Mouse (Mus musculus) liver, embryonic 18 days (tissue): Measurements from ENCODE around the gene Itm2b. TPM values are rescaled to one million over a fixed set of nuclear protein-coding genes. Genes with fewer than 3 reads are reported as not detected.

ENCODE experiments used
- polyA plus RNA-seq: library from polyadenylated mRNA; depleted of rRNA; stranded (reverse); fragments of >200 nt; gene quantifications from 2 replicates; pipeline ENCODE4 v1.2.3, GENCODE M21; 2012; rRNA removed

The Itm2b gene
- polyA plus RNA-seq = 546 and 552 TPM in 2 replicates

GRCm38 (mm10) chr14:73384913-73385719 lies at the start of gene Itm2b:
Gene Itm2b (minus strand): TSS chr14:73385289.

GRCm38 (mm10) chr14:73325456-73326381 lies 59.4 kb downstream of the Itm2b start, which contains the start of gene Rb1:
Gene Rb1 (minus strand): TSS chr14:73325822.

Other genes with a start within 250 kb of the Itm2b start
- 6.3 and 6.7 TPM in 2 replicates for gene Lpar6, start 147.4 kb downstream of the Itm2b start, polyA plus RNA-seq
- gene Rb1, start 59.5 kb downstream of the Itm2b start, polyA plus RNA-seq = 7.7 and 10.2 TPM in 2 replicates
- gene Med4, start 124.7 kb upstream of the Itm2b start, polyA plus RNA-seq = 15.1 and 15.3 TPM in 2 replicates
- 33.7 and 33.9 TPM in 2 replicates for gene Sucla2, start 140.0 kb upstream of the Itm2b start, polyA plus RNA-seq
- gene Nudt15, start 163.0 kb upstream of the Itm2b start, polyA plus RNA-seq = 0.75 and 0.93 TPM in 2 replicates